Mouse (Mus musculus): Measurements from ENCODE around the gene Eml4.

The Eml4 gene

DNA sequence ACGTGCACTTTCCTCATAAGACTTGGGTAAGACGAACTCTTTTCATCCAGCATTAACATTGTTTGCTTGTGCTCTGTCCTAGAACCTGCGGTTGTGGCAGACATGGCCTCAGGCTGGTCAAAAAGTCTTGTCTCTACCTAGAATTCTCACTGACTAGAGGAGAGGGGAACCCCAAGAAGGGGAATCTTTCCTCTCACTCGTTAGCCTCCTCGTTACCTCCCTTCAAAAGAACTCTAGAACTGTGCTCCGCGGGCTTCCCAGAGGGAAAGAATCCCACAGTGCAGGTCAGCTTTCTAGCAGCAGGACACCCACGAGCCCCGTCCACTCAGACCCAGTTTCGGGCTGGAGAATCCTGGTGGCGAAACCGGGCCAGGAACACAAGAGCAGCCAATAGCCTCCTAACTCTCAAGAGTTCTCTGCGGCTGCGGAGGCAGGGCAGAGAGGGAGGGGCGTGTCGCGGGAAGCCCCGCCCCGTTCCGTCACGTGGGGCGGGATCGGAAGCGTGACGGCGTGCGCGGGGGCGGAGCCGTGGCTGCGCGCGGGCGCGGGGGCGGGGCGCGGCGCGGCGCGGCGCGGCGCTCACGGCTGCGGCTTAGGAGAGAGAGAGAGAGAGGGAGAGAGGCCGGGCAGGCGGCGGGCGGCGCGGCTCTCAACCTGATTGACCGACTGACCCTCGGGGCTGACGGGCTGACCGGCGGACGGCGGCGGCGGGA, at the start of gene Eml4:
Eml4 (plus strand) TSS at position 553 of the 713 bp plus-strand sequence.
- in situ Hi-C loops (cut with MseI, MboI): no loop called here

DNA sequence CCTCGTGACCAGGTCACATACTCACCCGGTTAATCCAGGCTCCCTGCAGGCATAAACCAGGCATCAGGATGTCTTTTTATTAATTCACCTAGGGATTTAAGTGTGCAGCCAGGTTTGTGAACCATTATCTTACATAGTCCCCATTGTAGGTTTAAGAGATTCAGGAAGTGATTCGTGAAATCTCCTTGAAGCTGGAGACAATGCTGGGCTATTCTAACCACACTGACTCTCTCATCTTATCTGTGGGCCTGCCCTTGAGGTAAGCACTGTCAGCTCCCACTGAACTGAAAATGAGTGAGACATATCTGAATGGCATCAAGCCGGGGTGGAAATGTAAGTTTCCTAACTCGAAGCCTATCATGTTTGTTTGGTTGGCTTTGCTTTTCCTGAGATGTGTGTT, 49.3 kb upstream of the Eml4 start:
- in situ Hi-C loops (cut with MseI, MboI): no loop called here

DNA sequence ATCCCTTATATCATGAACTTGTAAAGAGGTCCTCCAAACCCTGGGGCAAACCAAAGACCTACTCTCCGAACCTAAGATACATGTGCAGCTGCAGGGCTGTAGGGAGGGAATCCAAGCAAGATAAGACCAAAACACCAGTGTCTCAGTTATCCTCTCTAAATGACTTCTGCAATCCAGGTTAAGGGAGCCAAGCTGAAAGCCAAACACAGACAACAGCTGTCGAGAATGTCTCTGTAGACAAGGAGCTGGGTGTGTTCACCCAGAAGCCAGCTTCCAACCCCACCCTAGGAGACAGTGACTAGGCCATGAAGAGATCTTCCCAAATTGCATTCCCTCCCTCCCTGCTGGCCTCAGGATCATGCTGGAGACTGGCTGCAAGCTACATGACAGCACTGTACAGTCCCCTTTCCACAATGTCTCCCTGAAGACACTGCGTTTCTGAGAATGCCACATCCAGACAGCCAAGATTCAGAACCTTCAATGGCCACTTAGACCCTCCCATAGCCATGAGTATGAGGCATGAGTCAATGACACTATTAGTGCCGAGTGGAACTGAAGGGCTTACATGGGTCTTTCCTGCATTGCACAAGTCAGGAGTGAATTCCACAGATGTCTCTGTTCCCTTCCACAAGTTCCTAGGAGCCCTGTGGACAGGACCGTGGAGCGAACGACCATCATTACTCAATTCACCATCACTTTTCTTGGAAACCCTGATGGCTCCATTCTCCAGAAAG, 46.5 kb upstream of the Eml4 start:
- in situ Hi-C loops (cut with MseI, MboI): no loop called here

DNA sequence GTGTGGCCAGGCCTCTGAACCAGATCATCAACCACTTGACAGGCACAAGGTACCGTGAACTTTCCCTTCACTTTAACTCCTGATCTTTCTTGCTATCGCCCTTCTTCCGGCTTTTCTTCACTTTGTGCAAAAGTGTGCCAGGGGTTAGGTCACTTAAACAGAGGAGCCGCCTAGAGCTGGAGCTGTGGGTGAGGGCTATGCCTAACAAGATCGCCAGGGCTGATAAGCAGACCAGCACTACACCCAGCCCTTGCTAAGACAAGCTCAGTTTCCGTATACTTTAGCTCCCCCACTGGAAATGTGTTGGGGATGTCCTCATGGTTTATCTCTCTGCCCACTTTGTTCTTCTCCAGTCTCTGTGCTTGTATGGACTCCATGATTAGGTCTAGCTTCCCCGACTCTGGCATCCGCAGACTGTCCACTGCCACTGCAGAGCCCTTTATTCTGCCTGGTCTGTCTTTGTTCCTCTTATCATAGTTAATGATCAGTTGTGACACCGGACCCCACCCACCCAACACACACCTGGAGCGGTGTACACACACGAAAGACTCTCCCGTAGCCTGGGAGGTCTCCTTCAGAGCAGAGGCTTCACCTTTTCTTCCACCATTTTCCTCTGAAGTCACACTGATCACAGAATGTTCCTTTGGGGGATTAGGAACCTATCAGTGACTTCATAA, 43.6 kb upstream of the Eml4 start:
- in situ Hi-C loops (cut with MseI, MboI): no loop called here

DNA sequence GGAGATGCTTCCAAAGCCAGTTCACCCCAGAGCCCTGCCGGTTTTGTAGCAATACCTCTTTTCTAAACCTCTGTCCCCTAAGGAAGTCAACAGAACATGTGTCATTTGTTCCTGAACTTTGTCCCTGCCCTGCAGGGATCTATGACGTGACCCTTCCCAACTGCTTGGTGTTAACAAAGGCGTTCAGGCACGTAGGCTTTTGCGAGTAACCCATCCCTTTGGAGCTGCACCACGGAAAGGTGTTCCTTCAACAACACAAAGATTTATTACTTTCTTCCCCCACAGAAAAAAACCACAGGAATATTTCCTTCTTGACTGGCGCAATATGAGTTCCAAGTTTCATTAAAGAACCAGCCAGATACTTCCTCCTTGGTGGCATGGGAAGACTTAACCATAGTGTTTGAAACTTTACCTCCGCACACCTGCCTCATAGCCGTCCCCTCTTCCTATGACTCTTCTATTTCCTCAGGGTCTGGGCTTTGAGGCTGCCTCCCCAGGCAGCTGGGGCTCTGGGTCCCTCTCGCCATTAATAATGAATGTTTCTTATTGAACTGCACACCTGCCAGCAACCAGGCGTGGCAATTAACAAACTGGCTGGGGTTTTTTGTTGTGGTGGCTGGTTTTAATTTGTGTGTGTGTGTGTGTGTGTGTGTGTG, 43.0 kb upstream of the Eml4 start:
- in situ Hi-C loops (cut with MseI, MboI): no loop called here

DNA sequence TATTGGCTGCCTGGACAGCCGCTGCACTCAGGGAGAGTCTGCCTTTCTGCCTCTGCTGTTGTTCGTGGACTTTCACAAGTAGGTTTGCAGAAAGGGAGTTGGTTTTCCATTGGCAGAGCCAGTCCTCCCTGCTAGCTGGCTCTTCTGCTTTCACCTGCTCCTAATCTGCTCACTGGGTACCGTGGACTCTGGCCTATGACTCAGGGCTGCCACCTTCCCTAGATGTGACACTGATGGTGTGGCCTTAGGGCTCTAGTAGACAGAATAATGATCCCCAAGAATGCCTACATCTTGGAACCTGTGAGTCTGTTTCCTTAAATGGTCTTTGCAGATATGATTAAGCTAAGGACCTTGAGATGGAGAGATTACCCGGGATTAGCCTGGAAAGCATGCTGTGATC, 42.3 kb upstream of the Eml4 start:
- in situ Hi-C loops (cut with MseI, MboI): no loop called here

DNA sequence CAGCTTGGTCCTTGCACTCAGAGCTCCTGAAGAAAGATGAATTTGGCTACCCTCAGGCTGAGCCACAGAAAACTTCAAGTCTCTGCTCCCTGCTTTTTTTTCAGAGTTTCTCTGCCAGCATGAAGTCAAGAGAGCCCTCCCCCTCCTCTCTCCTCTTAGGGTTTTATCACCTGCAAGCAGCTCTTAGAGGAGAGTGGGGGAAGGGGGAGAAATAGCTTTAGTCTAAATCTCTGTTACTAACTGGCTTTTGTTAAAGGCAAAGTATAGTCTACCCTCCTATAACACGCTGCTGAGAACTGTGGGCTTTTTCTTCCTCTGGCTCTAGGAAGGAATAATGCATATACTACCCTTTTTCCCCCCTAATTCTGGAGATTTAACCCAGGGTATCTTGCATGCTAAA, 41.5 kb upstream of the Eml4 start:
- in situ Hi-C loops (cut with MseI, MboI): no loop called here

DNA sequence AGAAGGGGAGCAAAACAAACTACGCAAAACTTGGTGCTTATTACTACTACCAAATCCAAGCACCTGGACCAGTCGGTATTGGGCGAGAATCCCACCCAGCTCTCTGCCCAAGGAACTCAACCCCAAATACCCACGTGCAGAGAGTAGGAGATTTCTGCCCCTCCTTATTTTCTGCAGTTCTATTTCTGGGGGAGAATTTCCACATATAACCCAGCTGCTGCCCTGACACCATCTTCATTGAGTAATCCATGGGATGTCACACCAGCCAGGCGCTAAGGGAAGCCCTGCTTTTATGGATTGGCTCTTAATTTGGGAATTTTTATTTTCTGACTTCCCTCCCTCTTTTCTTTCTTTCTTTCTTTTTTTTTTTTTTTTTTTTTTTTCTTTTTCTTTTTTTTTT, 38.9 kb upstream of the Eml4 start:
- in situ Hi-C loops (cut with MseI, MboI): no loop called here

DNA sequence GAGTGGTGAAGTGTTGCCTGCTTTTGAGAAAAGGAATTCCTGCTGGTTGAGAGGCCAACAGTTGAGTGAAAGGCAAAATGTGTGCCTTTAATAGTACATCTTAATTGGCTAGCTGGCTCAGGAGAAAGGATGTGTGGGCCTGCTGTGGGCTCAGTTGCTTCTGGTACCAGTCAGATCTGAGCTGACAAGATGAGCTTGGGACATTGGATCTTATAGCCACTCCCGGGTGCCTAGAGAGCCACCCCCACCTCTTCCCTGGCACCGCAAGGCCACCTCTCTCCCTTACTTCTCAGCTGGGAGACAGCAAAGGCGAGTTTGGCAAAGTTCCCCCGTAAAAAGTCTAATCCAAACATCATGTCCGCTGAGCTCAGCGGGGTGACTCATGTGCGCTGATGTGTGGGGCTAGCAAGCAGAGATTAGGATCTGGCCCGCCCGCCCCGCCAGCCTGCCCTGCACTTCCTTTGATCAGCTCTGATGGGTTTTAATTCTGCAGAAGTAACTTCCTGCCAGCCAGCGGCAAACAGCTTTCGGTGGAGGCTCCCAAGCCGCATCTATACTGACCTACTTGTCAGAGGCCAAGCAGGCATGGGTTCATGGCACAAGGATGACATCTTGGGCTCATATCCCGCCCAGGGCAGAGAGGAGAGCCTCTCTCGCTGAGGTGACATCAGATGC, 38.4 kb upstream of the Eml4 start:
- in situ Hi-C loops (cut with MseI, MboI): no loop called here

DNA sequence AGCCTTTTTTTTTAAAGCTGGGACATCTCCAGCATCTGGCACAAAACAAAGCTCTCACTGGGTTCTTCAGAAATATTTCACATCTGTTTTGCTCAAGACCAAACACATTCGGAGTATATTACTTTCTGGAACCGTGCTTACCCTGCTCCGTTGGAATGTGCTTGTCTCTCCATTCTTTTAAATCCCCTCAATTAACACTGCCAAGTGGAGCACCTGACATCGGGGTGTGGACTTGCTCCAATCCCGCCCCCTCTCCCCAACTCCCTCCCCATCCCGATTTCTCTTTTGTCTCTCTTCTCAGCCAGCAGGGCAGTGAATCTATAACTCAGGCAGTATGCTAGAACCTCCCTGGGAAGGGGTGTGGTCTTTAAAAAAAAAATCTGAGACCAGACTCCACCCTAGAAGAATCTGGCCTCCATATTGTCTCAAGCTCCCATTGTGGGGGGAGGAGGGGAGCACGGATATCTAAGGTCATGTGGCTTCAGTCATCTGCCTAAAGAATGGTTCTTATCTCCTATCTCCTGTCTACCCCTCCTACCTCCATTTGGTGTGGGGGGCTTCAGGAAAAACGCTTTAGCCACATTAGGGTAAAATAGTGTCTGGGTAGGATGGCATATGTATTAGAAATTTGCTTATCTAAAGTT, 37.6 kb upstream of the Eml4 start:
- in situ Hi-C loops (cut with MseI, MboI): no loop called here

DNA sequence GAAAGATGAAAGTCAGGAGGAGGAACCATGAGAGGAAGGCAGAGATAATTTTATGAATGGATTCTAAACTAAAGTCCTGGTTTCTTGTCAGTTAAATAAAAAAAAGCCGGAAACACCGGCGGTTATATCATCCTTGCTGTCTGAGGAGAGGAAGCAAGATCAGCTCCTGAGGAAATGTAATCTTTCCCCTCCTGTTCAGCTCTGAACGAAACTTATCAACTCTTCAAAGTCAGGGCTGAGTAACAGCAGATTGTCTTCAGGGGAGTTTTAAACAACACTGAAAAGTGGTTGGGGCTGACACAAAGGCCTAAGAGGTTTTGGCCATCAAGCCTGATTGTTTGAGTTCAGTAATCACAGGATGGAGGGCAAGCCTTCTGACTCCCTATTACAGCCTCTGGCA, 35.3 kb upstream of the Eml4 start:
- in situ Hi-C loops (cut with MseI, MboI): no loop called here

DNA sequence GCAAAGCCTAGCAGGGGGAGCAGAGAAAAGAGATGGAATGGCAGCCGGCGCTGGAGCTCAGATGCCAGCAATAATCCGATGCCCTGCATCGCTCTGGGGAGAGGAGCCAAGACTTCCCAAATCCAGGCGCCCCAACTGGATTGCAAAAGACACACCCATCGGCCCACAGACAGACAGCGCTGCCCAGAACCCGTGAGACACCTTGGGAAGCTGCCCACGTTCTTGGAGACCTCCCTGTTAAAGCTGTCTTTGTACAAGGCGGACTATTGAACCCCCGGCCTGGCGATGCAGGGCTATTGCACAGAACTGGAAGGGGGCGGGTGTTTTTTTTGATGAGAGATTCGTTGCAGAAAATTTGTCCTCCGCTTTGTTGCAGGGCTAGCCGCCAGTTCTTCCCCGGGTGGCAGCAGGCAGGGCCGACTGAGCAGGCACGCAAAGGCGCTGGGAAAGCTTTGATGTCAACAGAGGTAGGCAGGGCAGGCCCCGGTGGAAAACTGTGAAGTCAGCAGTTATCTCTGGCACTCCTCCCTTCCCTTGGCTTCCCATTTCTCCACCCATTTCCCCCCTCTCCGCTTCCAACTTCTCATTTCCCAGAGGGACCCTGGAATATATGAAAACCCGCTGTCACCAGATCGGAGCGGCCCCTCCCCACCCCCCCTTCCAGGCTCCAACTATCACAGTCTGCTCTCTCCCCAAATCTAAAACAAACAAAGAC, 28.0 kb upstream of the Eml4 start:
- in situ Hi-C loops (cut with MseI, MboI): no loop called here

DNA sequence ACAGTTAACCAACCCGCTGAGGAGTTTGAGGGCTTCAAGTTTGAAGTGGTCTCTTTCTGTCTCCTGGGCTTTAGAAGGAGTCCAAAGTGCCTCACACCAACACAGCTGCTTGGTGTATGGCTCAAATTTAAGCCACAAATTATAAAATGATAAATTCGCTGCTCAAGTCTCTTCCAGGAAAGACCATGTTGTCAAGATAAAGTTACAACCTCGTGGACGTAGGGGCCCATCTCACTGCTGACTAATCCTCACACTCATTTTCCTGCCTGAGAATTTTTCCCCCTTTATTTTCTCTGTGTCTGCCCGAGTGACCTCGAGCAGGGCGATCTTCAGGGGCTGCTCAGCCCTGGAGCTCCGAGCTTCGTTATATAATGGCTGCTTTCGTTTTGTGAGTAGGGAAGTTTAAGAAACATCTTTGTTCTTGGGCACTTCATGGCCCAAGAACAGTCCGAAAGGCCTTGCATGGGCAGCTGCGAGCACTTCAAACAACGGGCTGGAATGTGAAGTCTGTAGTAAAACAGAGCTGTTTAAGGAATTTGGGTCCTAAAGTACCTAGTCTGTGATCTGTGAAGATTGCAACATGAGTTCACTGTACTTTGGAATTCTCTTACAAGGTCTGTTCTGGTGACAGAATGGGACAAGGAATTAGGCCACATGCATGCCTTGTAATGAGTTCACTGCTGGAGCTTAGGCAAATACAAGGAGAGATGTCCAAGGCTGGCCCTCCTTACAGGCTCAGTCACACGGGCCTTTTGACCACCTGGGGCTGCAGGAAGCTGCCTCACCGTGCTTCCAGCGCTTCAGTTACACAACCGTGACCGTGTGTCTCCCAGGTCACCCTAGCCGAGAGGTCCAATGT, 27.1 kb upstream of the Eml4 start:
- in situ Hi-C loops (cut with MseI, MboI): no loop called here

DNA sequence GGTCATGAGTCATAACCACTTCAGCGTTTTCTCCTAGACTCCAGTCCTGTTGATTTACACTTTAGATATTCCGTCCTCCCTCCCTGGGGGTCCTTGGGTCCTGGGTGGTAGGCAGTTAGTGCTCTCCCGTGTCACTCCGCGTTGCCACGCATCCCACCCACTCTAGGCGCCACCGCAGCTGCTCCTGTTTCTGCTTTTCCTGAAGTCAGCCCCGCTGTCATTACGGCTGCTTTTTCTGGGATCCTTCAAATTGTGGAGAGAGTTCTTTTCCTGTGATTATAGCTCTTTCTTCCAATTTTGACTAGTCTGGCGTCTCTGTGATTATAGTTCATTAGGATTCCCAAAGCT, 26.5 kb upstream of the Eml4 start:
- in situ Hi-C loops (cut with MseI, MboI): no loop called here

DNA sequence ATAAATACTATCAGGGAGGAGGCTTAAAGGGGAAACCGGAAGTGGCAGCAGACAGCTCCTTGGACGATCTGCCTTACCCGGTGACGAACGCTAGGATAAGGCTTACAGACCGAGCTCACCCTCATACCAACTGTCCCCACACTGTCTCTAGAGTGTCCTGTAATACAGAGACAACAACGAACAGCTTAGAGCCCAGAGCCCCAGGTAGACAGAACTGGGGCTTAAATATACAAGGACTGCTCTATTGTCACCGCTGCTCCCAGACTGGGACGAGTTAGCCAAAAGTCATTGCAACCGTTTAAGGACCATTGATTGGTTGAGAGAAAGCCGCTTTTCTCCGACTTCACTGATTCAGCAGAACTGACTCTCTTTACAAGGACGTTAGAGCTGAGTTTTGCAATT, 15.5 kb upstream of the Eml4 start:
- in situ Hi-C loops (cut with MseI, MboI): no loop called here

DNA sequence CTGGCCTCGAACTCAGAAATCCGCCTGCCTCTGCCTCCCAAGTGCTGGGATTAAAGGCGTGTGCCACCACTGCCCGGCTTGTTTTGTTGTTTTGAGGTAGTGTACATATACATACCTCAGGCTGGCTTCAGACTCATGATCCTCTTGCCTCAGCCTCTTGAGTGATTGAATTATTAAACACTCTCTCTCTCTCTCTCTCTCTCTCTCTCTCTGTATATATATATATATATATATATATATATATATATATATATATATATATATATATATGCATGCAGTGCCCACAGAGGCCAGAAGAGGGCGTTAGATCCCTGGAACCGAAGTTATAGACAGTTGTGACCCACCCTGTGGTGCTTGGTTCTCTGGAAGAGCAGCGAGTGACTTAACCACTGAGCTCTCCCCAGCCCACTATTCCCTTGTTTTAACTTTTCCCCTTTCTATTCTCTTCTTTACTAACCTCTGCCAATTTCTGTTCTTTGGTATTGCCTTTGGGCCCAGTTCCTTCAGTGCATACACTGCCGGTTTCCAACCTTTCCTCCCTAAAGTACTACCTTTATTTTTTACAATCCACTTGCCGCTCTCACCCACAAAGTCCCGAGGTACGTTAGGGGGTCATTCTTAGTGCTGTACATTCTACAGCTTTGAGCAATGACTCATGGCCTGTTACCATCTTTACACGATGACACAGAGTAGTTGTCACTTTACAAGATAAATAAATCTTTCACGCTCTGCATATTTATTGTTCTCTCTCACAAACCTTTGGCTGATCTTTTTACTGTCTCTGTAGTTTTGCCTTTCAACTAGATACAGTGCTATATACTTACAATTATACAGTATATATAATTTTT, 13.5 kb upstream of the Eml4 start:
- in situ Hi-C loops (cut with MseI, MboI): no loop called here

DNA sequence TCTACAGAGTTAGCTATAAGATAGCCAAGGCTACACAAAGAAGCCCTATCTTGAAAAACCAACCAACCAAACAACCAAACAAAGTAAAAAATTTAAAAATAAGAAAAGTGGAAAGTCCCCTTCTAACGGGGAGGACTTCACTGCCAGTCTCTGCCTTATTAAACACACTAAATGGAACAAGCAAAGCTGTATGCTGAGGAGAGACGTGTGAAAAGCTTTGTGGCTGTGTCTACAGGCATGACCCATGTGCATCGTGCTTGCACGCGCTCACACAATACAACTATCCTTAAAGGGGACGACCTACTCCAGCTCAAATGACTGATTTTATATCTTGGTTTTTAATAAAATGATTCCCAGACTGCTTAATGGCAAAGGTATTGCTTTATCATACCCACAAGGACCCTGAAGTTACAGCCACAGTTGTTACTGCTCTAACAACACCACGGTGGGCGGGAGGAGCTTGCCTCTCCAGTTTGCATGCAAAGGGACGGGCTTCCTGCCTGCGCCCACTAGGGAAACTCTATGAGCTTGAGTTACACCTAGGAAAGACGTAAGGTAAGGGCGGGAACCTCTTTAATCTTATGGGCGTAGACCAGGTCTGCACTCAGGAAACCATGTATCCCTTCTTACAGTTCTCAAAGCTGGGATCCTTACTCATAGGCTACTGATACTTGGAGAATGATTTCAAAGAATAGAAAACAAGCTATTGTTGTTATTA, 11.2 kb upstream of the Eml4 start:
- in situ Hi-C loops (cut with MseI, MboI): no loop called here

DNA sequence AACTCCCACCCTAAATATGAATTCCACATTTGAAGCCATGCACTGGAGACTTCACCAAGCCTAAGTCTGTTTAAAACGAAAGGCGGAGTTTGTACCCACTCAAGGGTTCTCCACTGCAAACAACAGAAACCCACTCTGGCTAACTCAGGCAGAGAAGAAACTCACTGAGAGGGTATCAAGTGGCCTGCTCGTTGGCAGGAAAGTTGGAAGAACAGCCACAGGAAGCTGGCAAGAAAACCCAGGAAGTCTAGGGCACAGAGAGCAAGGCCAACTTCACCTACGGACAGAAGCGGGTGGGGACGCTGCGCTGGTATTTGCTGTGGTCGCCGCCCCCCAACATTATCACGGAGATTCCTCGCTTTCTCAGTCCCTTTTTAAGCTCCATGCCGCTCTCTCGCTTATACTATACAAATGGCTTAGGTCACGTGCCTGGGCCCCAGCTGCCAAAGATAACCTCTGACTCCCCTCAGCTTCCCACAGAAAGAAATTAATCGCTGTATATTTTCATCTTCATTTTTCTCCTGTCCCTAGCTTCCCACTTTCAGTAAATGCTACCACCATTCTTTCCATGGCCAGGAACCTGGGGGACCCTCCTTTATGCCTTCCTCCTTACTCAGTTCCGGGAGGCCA, 9.7 kb upstream of the Eml4 start:
- in situ Hi-C loops (cut with MseI, MboI): no loop called here
